Mouse (Mus musculus) adrenal gland, postnatal 36 days (tissue): ENCODE measurements around the gene Vezf1. TPM values are rescaled to one million over a fixed set of nuclear protein-coding genes. Genes with fewer than 3 reads are reported as not detected.

Experiments
- DNase-seq, 2 experiments: peaks; one replicate each; pipeline ENCODE4 v3.0.0; 2021; ENCODE audit warnings: mixed read lengths in 1 of 2
- total RNA-seq, 2 experiments: library from RNA; stranded (reverse); gene quantifications; 2 replicates each; pipeline ENCODE4 v1.2.3; 2021

Vezf1 gene
- total RNA-seq, 2 experiments from 2014 or later: 49.3 to 50.9 TPM

DNA sequence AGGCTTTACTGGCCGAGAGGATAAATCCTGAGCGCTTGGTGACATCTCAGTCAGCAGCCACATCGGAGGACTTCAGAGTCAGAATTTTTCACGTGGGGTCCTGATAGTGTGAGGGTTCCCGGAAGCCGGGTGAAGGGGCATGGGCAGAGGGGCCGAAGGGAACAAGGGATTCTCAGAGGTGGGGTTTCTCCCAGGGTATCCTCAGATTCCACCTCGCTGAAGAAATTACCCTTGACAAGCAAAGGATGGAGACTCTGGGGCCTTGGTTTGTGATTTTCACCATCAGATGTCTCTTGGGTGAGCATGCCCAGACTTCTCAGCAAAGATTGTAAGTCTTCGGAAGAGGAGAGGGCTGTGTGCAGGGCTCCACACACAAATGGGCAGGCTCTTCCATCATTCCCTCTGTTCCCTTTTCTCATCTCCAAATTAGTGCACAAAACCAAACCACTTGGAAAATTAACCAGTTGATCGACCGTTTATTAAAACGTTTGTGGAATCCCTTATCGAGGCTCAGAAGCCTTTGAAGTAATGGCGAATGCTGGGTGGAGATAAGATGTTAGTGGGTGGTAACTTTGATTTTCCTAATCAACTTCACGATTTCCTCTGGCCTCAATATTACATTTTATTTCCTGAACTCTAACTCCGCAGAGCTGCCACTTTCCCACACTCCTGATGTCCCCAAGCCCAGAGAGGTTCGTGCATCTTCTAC lies 30.1 kb downstream of the Vezf1 start, which contains the start of gene Cuedc1:
Gene Cuedc1 (plus strand): TSS at position 38 of the 709 bp plus-strand sequence.
- no peak for DNase-seq

DNA sequence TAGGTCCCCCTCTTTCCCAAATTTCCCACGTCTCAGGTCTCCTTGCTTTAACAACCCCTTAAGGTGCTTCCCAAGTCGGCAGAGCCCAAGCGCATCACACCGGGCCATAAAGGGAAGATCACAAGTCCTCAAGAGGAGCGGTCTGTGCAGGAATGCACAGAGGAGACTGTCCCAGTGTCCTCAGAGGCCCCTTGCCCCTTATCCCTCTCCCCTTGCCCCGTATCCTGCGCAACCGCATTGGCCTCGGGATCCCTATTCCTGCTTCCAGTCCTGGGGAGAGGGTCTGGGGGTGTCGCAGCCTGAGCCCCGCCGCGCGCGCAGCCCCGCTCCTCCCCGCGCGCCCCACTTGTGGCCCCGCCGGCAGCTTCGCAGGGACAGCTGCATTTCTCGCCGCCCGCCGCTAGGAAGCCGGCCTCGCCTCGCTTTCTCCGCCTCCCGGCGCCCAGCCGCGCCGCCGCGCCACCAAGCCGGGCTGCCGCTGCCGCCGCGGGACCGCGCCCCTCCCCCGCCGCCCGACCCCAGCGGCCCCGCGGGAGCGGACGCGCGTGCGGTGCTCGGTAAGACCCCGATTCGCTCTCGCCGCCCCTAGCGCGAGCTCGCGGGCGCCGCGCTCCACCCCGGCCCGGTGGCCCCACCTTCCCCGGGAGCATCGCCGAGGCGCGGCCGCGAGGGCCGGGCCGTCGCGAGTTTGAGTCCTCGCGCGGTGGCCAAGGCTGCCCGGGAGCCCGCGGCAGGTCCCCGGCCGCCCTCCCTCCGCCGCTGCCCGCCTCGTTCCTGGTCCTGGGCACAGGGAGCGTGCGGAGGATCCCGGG lies 30.9 kb downstream of the Vezf1 start:
- DNase-seq: peak; percentile 88 to 91

DNA sequence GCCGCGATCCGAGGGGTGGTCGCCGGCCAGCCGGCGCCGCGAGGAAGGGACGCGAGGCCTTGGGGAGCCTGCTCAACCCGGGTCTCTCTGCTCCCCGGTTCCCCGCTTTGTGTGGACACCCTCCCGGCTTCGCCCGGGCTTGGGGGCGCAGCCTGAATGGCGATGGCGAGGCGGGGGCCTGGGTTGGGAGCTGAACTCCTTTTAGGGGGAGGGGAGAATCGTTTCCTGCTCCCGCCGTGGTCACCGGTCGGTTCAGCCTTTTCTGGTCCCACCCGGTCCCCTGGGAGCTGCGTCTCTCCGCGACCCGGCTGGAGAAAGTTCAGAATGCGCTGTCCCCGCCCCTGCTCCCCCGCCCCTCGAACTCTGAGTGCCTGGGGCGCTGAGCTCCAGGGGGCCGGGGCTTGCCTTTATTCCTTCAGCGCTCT lies 31.5 kb downstream of the Vezf1 start:
- peak; percentile 82 to 91 for DNase-seq

DNA sequence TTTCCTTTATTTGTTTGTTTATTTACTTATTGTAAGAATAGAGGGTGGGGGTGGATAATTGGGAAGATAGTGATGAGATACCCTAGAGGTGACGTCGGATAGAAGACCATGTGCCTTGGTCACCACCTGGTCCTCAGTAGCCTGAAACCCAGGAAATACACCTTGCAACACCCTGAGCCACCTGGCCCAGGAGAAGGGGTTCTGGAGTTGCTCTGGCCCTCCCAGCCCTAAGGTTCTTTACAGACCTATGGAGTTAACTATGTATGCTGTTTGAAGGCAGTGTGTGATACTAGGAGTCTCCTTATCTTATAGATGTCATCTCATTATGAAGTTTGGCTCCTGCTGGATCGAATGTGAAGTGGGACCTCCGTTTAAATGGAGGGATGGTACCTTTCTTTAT lies 32.1 kb downstream of the Vezf1 start:
- DNase-seq: no peak

DNA sequence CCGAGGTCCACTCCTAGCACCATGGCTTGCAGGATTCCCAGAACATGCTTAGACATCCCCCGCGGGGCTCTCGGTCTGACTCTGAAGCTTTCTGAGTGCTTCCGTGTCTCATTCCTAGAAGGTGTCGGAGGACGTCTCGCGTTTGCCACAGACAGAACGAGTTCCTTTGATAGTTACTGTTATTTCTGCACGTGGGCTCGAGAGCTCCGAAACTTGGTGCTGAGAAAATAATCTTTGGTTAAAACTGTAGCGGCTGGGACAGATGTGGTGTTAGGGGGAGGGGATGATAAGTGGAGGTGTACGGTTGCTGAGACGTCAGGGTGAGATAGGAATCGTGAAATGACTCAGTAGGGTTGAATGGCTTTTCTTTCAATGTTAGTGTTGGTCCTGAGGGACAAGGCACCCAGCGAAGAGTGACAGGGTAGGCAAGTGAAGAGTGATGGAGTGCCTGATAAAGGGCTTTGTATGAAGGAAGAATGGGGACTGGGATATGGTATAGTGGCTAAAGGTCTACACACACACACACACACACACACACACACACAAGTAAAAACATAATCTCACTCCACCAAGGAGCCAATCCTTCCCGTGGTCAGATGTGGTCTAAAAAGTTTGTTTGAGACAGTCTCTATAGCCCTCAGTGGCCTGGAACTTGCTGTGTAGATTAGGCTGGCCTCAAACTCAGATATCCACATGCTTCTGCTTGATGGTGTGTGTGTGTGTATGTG lies 35.3 kb downstream of the Vezf1 start:
- DNase-seq: no peak

DNA sequence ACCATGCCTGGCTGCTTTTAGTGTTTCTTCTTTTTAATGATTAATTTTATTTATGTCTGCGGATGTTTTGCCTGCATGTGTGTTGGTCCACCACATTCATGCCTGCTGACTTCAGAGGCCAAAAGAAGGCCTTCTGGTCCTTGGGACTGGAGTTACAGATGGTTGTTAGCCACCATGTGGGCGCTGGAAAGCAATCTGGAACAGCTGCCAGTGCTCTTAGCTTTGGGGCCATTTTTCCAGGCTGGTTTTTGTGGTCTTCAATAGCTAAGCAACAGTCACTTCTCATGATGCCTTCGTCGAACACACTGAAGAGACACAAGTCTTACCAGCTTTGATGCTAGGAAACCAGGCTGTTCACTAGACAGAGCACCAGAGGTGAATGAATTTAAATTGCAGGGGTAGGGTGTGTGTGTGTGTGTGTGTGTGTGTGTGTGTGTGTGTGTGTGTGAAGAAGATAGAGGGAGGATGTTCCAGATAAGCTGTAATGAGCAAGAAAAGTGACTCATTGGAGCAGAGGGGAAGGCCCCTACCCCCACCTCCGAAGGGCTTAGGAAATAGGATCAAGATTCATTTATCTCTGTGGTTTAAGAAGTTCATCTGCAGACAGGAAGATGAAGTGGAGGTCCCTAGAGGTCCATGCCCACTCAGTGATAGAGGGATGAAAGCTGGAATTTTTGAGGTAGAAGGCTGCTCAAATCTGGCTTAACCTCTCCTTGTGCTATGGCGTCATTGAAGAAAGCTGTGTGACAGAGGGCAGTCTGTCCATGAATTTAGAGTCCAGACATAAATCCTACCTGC lies 37.6 kb downstream of the Vezf1 start:
- peak in 1 of 2 experiments; percentile 53 for DNase-seq

DNA sequence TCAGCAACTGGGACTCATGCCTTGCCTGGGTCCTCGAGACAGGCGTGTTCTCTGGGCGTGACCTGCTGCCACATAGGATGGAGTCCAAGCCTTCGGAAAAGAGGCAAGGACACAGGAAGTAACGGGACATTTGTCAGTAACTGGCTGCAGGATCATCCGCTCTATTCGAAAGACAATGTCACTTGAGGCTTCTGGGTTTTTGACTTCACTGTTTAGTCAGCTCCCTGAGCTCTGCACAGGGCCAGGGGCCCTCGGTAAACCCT lies 38.1 kb downstream of the Vezf1 start:
- DNase-seq: peak in 1 of 2 experiments; percentile 53

DNA sequence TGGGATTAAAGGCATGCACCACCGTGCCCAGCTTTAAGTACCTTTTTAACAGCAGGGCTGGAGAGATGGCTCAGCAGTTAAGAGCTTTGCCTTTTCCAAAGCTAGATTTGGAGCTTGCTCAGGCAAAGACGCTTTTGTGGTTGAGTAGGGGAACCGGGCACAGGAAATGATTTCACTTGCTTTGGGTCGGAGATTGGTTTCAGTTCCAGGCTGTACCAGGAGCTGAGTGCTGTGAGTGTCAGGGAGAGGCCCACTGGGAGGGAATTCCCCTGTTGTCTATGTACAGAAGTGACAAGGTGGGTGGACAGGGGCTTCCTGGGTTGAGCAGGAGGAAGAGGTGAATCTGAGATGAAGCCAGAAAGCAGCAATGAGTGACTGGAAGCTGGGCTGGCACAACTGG lies 39.3 kb downstream of the Vezf1 start:
- no peak for DNase-seq

DNA sequence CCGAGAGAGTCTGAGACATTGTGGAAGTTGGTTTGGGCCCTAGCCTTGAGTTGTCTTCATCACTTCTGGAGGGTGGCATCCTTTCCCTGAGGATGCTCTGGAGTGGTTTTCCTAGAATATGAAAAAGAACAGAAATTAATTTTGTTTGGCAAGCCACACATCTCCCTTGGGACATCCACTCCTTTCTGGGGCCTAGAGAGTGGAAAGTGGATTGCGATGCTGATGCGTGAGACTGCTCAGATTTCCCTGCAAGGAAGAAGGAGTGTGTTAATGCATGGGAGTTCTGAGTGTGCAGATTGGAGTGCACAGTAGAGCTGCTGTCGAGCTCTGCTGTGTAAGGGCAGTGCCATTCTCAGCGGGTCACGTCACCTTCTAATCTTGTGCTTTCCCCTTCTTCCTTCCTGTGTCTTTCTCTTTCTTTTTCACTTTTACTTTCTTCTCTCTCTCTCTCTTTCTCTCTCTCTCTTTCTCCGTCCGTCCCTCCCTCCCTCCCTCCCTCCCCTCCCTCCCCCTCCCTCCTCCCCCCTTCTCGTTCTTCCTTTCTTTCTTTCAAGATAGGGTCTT lies 42.0 kb downstream of the Vezf1 start:
- DNase-seq: no peak

DNA sequence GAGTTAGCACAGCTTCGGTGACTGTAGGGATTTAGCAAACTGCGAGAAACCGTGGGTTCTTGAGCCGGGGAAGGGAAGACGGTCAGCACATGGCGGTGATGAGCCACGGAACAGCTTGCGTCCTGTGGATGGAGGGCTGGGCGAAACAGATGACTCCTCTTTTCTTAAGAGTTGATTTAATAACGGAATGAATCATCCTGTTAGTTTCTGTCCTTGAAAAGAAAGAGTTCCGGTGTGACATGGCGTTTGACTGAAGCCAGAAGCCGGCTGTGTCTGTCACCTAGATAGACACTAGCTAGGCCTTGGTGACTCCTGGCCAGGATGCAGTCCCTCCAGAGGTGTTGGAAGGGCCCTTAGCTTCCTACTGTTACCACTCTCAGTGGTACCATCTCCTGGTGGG lies 44.0 kb downstream of the Vezf1 start:
- peak; percentile 55 to 61 for DNase-seq

DNA sequence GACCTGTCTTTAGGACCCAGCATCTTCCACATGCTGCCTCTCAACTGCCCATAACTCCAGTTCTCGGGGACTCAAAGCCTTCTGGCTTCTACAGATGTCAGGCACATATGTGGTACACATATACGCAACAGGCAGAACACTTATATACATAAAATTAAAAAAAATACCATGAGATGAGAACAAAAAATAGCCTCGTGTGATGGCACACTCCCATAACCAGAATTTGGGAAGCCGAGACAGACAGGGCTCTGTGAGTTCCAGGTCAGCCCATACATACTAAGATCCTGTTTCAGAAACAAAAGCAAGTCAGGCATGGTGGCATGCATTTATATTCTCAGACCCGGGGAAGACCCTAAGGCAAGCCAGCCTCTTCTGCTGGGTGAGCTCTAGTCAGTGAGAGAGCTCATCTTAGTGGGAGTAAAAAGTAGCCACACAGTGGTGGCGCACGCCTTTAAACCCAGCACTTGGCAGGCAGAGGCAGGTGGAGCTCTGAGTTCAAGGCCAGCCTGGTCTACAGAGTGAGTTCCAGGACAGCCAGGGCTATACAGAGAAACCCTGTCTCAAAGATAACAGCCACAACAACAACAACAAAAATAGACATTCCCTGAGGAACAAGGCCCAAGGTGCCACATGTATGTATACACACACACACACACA lies 44.7 kb downstream of the Vezf1 start:
- peak in 1 of 2 experiments; percentile 54 for DNase-seq

DNA sequence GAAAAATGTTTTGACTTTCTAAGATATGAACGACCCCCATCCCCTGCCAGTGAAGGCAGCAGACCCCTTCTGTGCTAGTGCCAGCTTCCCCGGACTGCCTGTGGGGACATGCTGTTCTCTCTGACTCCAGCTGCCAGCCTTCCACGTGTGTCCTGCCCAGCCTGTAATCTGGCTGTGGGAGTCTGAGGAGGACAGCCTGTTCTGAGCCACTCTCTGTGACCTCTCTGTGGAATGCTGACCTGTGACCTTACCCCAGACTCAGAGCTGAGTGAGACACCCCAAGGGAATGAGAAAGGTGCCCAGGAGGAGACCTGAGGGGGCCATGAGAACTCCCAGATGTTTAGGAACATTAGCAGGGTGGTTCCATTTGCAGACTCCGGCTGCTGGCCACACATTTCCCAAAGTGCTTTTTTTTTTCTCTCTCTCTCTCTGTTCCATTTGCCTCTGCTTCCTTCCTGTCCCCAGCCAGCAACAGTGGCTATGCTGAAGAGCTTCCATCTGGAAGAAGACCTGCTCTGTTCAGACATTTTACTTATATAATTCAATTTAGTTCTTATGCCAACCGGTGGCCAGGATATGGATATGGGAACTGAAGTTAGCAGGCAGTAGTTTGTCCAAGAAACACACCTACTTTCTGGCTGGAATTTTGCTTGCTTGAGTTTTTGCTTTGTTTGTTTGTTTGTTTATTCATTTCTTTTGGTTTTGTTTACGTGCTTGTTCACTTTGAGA lies 45.6 kb downstream of the Vezf1 start:
- DNase-seq: peak; percentile 57 to 75

DNA sequence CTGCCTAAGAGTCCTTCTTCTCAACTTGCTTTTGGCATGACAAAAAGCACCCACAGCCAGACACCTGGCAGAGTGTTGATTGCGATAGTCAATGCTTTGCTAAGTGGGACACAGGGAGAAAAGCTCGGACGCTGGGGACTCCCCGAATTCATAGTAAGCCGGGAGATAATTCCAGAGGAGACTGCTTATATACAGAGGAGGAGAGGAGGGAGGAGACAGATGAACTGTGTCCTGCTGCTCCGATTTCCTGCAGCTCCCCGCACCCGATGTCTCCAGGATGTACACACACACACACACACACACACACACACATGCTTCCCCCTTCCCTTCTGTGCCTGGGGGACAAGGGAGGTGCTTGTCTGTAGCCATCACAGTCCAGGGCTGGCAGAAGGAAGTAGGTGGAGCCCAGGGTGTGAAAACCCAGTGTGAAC lies 46.8 kb downstream of the Vezf1 start:
- DNase-seq: peak; percentile 58 to 68

DNA sequence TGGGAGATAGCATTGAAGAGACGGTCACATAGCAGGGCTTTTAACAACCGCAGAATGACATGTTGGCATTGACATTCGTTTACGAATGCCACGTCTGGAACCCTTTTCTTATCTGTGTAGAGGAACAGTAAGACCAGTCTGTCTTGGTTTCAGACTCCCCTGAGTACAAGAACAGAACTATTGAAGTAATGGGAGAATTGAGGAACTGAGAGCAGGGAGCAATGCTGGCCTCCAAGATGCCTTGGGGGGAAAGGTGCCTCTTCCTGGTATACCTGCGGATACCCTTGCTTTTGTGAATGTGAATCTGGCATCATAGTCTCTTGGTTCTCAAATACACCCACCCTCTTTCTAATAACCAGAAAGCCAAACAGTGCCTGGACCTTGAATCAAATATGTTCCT lies 48.5 kb downstream of the Vezf1 start:
- no peak for DNase-seq

DNA sequence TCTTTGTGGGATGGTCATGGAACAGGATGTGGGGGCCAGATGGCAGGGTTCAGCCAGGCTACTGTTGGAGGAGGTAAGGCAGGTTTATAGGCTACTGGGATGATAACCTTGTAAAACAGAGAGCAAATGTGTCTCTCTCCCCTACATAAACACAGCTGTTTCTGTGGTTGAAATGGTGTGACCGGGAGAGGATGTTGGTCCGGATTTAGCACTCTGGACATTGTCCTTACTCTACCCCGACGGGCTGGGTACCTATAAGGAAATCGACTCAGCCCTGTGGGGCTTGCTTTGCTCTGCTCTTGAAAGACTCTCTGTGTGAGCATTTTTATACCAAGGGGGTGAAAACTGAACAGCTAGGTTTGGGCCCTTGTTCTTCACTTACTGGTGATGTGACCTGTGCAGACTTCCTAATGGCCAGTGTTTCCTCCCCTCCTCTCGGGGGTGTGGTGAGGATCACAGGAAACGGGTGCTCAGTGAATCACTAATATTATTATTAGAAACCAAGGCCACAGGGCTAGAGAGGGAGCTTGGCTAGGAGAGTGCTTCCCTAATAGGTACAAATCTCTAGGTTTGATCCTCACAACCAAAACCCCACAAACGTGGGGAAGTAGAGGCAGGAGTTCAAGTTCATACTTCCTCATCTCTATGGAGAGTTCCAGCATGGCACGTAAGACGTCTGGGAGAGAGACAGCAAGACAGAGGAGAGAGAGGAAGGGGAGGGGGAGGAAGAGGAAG lies 49.4 kb downstream of the Vezf1 start:
- DNase-seq: peak; percentile 67 to 78

DNA sequence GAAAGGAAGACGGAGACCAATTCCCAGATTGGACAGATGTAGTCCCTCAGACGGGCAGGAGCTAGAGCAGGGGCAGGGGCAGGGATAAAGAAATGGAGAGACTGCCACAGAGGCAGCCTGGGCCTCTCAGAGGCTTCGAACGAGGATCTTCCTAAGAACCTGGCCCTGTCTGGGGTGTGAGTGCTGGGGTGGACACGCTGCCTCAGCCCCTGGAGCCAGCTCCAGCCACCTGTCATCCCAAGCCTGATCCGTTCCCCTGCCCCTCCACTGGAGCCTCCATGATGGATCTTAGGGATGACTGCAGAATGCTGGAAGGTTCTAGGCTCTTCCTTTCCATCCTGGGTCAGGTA lies 50.0 kb downstream of the Vezf1 start:
- no peak for DNase-seq

DNA sequence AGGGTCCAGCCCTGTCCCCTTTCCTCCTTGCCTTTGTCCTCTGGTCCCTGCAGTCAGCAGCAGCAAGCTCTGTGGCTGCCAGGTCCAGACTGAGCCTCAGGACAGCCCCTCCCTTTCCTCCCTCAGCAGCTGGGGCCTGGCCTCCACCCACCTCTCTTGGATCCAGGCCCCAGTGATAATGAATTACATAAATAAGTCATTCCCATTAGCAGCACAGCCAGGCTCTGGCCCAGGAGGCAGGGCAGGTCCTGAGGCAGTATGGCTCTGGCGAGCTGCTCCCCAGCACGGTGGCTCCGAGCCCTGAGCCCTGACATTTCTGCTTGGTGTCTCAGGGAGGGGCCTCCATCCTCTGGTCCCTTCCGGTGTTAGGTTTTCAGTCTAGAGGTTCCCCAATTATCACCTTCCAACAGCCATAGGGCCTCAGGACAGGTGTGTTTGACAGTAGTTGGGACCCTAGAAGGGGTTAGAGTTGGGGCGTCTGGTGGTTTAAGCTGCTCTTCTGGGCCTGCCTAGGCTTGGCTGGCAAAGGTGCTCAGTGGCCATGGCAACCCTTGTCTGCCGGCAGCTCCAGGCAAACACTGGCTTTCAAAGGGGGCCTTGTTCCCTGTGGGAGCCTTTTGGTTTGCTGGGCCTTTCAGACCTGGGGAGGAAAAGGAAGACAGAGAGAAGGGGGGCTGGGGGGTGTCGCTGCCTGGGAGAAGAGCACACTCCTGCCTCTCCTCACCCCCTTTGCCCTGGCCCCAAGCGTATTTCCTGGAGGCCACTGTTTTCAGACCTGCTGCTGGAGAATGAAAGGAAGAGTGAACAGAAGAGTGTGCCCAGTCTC lies 51.0 kb downstream of the Vezf1 start:
- DNase-seq: peak; percentile 77 to 82

DNA sequence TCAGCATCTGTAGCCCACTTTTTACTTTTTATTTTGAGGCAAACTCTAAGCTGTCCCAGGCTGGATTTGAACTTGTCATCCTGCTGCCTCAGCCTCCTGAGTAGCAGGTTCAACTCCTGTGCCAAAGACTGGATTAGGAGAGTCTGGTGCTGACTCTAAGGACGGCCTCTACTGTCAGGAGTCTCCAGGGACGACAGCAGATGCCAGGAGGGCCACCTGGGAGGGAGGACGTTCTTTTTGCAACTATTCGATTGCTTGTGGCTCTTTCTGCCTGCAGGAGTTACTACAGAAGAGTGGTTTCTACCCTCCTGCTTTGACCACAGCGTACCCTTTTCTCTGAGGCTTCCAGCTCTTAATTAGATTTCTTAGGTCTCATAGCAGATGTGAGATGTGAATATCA lies 54.5 kb downstream of the Vezf1 start:
- DNase-seq: no peak

DNA sequence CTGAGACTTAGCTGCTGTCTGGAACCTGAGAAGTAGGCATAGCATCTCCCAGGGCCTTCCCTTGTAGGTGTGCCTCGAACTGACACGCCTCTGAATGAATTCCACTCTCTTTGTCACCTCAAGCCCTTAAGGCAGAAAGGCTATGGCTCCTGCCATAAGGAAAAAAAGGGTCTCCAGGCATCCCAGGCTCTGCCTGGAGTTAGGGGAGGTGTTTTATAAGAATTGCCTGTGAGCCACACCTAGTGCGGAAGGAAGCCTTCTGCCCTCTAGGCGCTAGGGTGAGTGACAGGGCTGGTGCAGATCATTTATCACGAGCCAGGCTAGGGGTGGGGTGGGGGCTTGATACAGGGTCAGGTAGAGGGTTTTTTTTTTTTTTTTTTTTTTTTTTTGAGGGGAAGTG lies 54.9 kb downstream of the Vezf1 start:
- no peak for DNase-seq
